Mouse (Mus musculus): ENCODE data around the gene Mier3.

Gene Mier3

DNA sequence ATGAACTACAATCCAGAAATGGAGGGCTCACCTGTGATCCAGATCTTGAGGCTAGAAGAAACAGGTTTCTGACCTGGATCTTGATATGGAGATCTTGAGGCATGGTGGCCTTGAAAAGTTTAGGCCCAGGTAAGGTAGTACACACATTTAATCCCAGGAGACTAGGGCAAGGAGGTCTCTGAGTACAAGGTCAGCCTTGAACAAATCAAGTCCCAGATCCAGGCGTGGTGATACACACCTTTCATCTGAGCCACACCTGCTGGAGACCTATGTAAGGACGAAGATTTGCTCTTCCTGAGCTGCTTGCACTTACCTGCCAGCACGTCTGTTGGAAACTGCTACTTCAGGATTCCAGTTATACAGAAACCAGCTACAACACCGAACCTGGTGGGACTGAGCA, at the start of gene Mier3:
Gene Mier3, plus strand, starts transcription at position 301 of the 400 bp plus-strand sequence.
- no peak for DNase-seq (ENCODE audit: low spot score in 2 of 2)

DNA sequence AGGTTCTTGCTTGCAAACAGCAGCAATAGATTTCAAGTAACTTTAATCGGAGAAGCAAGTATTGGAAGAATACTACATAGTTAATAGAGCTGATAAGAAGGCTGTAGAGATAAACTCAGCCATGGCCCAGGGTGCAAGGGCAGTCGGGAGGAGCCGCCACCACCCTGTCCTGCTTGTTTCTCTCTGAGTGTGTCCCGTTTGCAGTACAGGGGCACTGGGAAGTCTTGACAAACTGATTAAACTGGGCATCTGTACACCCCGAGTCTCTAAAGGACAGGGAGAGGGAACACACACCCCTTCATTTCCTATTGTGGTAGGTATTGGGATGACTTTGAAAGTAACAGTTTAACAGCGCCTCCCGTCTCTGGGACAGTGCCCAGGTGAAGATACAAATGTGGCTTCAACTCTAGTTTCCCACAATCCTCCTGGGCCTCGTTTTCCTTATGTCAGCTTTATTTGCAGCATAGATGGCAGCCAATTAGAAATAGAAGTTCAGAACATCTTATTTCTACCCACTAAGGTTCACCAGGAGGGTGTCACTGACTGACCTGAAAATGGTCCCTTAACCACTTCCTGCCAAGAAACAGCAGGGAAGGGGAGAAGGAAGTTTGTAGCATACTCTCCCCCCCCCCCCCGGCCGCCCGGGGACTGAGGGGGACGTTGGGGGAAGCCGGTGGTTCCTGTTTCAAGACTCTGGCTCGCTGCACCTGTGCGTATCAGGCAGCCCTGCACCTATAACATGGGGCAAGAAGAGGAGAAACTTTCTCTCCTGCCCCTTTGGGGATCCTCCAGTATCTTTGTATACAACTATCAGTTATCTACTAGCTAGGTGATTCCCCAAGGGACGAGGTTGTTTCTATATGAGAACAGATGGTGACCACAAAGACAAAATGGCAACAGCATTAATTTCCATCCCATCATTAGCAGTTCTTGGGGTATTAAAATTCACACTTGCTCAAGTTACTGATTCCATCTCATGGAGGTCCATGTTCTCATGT, 46.3 kb upstream of the Mier3 start:
- no peak for DNase-seq (ENCODE audit: low spot score in 2 of 2)

DNA sequence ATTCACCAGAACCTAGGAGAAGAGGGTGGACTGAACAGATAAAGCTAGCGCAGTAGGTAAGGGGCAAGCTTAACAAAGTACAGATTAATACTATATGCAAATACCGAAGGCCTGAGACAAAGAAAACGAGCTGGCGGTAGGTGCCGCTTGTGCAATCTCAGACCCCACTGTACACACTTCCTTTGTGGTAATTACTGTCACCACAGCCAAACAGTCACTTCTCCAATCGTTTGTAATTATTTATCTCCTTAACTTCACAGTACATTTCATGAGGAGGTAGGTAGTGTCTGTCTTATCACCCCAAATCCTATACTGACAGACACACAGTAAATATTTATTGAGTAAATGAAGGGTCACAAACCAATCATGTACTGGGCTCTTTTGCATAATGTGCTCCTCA, 40.5 kb upstream of the Mier3 start:
- no peak for DNase-seq (ENCODE audit: low spot score in 2 of 2)

DNA sequence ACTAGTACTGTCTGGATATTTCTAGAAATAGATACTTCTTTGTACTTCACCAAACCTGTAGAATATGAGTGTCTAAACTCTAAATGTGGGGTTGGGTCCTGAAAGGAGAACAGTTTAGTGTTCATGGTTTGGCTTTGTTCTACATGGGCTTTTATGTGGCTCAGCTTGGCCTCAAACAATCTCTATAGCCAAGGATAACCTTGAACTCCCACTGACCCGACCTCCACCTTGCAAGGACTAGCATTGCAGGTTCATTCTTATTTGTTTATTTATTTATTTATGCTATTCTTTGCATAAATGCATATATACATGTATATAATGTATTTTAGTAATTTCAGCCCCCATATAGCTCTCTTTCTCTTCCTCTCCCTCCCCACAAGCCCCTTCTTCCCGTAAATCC, 37.1 kb upstream of the Mier3 start:
- DNase-seq (ENCODE audit: low spot score in 2 of 2) = no peak

DNA sequence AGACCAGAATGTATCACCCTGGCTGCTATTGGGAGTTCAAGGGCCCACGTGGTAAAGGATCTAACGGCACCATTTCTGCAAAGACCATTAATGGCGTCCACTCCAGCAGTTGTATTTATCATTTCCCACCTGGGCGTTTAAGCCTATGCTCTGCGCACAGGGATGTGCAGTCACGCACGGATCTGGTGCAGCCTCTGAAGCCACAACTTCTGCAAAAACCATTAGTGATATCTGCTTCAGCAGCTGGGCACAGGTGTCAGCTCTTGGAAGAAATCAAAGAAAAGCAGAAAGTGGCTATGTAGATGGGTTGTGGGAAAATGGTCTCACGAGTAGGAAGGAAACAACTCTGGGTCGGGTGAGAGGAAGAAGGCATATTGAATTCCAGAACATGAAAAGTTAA, 34.6 kb upstream of the Mier3 start:
- no peak for DNase-seq (ENCODE audit: low spot score in 2 of 2)

DNA sequence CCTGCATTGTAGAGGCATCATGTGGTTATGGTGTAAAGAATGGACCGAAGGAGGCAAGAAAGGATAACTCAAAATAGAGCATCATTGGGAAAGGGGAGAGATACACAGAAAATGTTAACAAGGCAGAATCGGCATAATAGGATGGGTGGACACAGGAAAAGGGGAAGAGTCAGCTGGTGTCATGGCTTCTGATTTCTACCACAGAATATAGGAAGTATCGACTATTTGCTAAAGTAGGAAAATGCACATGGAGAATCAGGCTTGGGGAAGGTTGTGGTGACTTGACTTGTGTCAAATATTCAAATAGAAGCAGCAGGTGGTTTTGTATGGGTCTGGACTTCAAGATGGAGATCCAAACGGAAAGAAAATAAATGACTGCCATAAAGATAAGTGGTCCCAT, 33.5 kb upstream of the Mier3 start:
- DNase-seq (ENCODE audit: low spot score in 2 of 2) = no peak

DNA sequence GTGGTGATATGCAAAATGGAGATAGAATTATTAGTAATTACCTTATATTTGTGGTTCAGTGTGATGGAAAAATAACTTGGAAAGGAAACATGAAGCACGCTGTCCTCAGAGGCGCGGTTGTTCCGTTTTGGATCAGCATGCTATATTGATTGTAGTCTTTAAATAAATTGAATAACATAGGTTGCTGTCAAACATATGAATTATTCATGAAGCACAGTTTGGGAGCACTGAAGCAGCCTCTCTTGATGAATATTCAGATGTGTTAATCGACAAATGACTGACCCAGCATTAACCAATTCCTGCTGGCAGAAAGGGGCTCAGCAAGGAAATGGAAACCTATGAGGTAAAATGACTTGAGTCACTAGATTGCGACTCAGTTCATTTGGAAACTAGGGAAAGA, 29.8 kb upstream of the Mier3 start:
- DNase-seq (ENCODE audit: low spot score in 2 of 2) = no peak

DNA sequence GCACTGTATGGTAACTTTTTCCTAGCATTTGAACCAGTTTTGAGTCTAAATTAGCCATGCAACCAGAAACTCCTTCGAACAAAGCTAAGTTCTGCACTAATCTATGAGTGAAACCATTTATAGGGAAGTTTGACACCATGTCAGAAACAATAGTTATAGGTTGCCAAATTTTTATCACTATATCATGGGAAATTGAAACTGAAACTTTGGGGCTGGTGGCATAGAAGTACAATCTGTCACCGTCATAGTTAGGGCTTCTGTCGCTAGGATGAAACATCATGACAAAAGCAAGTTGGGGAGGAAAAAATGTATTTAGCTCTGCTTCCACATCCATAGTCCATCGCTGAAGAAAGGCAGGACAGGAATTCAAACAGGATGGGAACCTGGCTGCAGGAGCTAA, 25.5 kb upstream of the Mier3 start:
- no peak for DNase-seq (ENCODE audit: low spot score in 2 of 2)

DNA sequence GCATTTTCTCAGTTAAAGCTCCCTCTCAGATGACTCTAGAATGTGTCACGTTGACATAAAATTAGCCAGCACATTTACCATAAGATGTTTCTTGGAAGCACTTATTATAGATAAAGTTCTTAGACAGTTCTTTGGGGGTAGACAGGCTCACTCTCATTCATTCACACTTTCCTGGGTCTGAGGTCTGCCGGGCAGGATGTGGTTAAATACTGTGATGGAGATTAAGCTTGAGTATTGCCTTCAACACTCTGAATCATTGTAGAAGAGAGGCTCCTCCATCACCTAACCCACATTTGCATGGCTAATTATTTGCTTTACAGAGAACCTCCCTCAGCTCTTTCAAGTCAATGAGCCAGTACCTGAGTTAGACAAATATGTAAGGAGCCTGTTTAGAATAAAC, 24.9 kb upstream of the Mier3 start:
- DNase-seq (ENCODE audit: low spot score in 2 of 2) = no peak

DNA sequence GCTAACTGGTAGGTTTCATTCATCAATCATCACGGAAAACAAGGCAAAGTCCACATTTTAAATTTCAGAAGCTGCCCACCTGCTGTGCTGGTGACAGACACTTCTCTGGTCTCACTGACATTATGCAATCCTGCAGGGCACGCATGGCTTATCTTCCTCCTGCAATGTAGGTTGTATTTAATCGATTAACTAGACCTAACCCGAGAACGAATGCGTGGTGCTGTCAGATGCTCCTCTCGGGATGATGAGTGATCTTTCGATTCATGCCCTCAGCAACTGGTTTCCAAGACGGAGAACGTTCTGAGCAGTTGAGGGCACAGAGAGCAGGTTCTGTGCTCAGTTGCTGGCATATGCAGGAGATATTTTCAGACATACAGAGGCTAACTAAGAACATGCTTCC, 24.5 kb upstream of the Mier3 start:
- DNase-seq (ENCODE audit: low spot score in 2 of 2) = no peak

DNA sequence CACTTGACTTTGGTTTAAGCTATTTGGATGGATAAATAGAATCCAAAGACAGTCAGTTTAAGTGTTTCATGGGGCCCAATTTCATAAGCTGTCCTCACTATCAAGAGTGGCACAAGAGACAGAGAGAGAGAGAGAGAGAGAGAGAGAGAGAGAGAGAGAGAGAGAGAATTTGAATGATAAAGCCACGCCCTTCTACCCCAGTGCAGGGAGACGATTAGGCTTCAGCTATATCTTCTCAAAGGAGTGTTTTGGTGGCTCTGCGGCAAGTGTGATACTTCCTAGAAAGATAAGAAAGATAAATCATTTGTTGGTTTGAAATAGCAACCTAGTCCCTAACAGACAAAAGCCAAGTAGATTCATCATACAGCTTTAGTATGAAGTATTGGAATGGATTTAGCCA, 24.0 kb upstream of the Mier3 start:
- no peak for DNase-seq (ENCODE audit: low spot score in 2 of 2)

DNA sequence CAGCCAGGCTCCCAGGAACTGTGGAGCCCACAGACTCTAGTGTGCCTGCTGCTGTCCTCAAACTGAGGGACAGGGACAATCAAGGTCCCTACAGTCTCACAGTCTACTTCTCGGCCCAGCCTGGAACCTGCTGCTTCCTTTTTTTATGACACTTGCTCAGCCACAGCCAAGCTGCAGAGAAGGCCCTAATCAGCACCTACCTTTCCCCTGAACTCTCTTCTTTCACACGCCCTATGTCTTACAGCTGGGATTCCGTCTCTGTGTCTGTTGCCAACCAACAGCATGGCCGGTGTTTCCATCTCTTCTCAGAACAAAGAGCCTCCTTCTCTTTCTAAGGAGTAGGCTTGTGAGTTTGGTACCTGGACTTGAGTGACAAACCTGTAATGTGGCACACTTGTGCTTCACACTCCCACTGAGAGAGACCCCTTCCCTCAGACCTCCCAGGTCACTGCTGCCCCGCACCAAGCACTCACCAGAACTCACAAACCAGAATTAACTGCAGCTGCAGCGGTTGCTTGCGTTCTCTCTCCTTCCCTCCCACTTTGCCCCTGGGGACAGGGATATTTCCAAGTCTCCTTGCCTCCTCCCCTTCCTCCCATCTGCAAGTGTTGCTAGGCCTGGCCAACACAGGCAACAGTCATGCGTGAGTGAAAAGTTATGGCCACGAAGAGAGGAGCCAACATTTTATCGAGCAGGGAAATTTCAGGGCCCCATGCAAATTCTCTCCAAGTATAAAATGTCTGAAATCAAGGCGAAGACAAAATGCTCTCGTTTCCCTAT, 22.1 kb upstream of the Mier3 start:
- no peak for DNase-seq (ENCODE audit: low spot score in 2 of 2)

DNA sequence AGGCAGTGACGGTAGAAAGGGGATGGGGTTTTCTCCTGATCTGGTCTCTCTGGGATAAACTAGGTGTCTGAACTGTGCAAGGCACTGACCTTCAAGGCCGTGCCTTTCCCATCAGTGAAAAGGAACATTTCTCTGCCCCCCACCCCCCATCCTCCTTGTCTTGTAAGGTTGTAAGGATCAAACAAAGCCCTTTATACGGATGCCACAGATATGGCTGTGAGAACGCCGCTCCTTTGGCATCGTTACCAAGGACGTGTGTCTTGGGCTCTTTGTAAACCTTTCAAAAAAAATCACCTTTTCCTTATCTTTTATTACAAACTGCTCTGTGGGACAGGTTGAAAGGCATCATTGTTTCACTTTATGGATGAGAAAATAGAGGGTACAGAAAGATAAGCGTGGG, 21.3 kb upstream of the Mier3 start:
- DNase-seq (ENCODE audit: low spot score in 2 of 2) = no peak

DNA sequence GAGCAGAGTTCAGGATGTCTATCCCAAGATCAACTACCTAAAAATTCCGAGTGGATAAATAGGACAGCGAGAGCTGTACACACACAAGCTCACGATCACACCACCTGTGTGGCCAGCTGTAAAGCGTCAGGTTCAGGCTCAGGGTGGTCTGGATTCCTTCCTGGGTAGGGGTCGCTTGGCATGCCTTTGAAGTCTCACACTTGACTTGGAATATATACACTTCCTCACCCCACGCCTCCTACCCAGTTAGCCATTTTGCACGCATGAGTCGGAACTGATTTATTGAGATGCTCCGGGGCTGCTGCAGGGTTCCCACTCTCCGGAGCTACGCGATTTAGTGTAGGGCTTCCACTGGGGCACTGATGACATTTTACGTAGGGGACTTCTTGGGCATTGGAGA, 20.7 kb upstream of the Mier3 start:
- DNase-seq (ENCODE audit: low spot score in 2 of 2) = no peak

DNA sequence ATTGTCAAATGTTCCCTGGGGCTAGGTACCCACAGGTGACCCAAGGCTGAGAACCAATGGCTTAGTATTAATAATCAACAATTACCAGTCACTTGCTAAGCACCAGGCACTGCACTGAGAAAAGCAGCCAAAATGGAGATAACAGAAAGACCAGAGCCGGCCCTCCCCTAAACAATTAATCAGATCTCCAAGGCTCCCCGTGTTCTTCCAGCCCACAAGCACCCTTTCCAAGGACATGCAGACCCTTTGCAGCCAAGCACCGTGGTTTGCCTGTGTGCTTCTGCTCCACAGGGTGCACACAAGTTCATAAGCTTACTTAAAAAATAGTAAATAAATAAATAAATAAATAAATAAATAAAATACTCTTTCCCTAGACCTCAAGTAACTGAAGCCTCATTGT, 20.2 kb upstream of the Mier3 start:
- no peak for DNase-seq (ENCODE audit: low spot score in 2 of 2)

DNA sequence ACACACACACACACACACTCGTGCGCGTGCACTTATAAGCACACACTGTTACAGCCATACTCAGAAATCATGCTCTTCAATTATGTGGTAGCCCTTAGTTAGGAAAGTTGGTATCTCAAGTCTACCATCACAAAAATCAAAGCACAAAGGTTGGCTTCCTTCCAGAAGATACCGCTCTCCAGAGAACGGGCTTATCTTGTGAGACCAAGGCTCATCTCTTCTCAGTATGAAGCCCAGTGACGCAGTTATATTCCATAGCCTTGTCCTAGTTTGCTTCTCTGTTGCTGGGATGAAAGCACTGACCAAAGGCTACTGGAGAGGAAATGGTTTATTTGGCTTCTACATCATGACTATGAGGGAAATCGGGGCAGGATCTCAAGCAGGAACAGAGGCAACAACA, 12.8 kb upstream of the Mier3 start:
- DNase-seq (ENCODE audit: low spot score in 2 of 2) = no peak

DNA sequence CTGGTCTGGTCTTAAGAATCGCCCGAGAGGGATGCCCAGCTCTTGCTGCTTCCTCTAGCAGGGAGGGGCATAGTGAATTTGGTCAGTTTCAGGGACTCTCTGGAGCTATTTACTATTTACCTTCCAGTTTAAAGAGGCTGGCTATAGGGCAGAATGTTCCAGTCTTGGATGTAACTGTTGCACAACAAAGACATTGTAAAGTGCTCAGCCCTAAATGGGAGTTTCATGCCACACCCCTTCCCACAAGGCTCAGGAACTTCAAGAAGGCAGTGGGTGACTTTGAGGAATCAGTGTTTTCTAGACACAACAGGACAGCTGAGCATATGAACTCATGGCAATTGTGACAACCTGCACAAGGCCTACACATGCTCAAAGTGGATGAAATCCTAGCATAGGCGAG, 3.9 kb upstream of the Mier3 start:
- DNase-seq (ENCODE audit: low spot score in 2 of 2) = no peak

DNA sequence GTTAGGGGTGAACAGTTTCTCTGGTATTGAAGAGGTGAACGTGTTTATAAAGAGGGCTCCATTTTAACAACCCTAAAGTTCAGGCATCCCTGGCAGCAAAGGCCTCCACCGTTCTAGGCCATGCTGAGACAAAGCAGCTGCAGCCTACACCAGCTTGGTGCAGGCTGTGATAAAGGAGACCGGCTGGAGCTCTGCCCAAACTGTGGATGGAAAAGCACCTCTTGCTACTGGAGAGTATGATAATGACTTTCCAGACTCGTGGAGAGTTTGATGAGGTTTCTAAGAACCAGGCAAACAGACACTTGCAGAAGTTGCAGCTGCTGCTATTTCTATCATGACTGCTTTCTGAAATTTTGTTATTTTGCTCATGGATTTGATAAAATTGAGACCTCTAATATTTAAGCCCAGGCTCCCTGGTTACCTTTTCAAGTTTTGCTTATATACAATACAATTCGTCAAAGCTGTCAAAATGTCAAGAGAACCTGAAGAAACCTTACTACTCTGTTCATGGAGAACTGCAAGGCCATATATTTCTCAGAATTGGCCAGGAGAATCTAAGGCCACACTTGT, 3.4 kb downstream of the Mier3 start:
- no peak for DNase-seq (ENCODE audit: low spot score in 2 of 2)

DNA sequence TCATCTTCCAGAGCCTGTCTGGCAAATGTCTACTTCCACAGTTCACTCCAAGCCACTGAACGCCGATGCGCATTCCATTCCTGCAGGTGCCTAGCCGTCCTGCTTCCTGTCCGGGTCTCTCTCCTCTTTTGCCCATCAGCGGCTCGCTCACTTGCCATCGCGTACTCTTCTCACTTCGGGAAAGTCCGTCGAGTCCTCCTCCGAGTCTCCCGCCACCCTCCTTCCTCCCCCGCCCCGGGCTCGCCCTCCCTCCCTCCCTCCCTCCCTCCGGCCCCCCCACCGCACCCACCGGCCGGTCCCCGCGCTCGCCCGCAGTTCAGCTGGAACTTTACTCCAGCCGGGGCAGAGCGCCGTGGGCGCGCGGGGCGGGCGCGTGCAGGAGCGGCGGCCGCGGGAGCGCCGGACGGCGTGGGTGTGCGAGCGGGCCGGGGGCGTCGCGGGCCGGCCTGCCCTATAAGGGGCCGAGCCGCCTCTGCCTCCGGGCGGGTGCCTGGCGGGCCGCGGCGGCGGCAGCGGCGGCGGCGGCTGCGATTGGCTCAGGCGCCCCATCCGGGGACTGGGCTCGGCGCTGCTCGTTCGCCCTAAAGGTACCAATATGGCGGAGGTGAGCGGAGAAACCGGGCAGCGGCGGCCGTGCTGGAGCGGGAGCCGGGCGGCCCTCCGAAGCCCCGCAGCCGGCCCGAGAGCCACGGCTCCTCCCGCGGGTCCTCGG, 5.1 kb downstream of the Mier3 start:
- peak; percentile 77 to 88 for DNase-seq (ENCODE audit: low spot score in 2 of 2)

DNA sequence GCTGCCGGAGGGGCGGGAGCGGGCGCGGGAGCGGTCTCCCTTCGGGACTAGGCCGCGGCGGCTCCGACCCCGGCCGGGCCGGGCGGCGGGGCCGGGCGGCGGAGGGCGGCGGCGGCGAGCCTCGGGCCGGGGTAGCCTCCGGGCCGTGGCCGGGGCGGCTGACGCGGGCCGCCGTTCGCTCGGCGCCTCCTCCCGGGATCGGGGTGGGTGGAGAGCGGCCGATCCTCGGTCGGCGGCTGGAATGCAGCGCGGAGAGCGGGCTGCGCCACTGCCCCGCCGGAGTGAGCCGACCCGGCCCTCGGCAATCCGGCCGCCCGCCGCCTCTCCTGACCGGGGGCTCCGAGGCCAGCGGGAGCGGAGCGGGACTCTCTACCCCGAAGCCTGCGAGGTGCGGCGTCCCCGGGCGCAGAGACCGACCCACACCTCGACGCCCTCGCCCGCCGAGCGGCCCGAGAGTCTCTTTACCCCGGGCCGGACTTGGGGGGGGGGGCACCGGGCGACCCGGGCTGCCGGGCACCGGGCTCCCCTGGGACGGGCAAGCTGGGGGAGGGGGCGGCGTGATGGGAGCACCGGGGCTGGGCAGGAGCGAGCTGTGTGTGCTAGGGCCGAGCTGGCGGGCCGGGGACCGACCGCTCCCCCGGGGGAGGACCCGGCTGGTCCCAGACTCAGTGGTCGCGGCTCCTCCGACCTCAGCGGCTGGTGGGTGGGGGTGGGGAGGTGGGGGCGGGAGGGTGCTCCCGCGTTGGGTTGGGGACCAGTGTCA, 5.9 kb downstream of the Mier3 start:
- peak in 1 of 2 experiments; percentile 35 for DNase-seq (ENCODE audit: low spot score in 2 of 2)

DNA sequence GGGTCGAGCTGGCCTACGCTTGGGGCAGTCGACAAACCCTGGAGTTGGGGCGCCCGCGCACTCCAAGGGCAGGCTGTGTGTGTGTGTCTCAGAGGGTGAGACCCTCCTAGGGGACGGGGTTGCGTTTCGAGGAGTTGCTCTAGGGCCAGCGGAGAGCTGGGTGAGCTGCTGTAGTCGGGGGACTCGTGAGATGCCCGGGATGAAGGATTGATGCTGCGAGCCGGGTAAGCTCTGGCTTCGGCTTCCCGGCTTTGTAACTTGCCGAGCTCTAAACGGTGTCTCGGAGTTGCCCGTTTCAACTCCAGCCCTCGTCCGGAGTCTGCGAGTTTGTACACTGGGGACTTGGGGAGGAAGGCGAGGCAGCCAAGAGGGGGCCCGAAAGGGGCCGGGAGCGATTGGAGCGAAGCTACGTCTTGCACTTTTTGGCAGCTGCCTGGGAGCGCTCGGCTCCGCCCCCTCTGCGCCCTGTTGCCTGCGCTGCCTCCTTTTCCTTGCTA, 6.6 kb downstream of the Mier3 start:
- peak; percentile 51 to 75 for DNase-seq (ENCODE audit: low spot score in 2 of 2)

Data from urinary bladder, postnatal 36 days (tissue).